In the genomic region with DNA sequence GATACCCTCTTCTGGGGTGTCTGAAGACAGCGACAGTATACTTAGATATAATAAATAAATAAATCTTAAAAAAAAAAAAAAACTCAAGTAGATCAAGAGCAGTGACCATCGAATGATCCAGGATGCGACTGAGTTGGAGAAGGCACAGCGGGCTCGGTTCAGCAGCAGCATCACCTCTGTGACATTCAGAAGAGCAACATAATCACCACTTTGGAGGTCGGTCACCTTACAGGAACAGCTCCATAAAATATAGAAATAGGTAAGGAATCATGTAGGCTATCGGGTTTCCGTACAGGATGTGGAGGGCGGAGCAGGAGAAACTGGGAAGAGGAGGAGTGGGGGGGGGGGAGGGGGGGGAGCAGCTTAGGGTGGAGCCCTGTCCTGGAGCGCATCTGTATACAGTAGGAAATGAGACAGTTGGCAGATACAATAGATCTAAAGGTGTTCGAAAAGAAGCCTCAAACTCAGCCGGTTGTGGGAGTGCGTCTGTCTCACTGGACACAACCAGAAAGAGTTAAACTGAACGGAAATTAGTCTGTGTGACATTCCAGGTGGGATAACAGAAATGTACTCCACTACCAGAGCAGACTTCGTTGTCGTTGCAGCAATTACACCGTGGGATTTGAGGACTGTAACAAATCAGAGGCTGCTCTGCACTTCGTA, we compare ENCODE assay signal across 14 mouse cellular contexts. TPM values are rescaled to one million over a fixed set of nuclear protein-coding genes. Genes with fewer than 3 reads are reported as not detected.
DNase-seq lines count a peak whose midpoint lies in the region; ATAC-seq and TF ChIP-seq lines count a peak whose summit lies in the region.
"Had no signal": no experiment of that assay in that cellular context is flagged by ENCODE, and none has a peak within 500 bp of the region (broad histone marks: within the 10 kb centered on the region; RNA-seq: fewer than 3 reads in every experiment).

No protein-coding gene starts in this region.

- no peaks in the 10 kb centered on the region for H3K27me3 ChIP-seq in heart, embryonic 15.5 days
- no peaks in the 10 kb centered on the region for H3K27me3 ChIP-seq in lung, postnatal 0 days (replicated peaks; ENCODE audit: insufficient read depth, low read length)
- H3K27me3 ChIP-seq in intestine, postnatal 0 days (replicated peaks; ENCODE audit: control insufficient read depth, insufficient read depth, low read length): no peaks in the 10 kb centered on the region
- no peaks in the 10 kb centered on the region for H3K27me3 ChIP-seq in forebrain, embryonic 14.5 days (replicated peaks; ENCODE audit: control insufficient read depth, insufficient read depth, low read length)

- no peak for DNase-seq in heart, adult 11 months
- peak; percentile 9 for DNase-seq in lung, postnatal 0 days (ENCODE audit: low spot score)
- DNase-seq in lung, adult 2 months: no peak
- DNase-seq in testis, postnatal 14 days (ENCODE audit: low spot score): no peak
- no peak for DNase-seq in forebrain, embryonic 14.5 days (ENCODE audit: low spot score)
- DNase-seq: cerebellum, adult 9-10 months; kidney, postnatal 10 days; thymus, postnatal 25 days had no signal

- H3K4me1 ChIP-seq in heart, embryonic 15.5 days (replicated peaks): 0 out of 2 replicates have a peak, but pooled peaks cover 3% of the 10 kb centered on the region
- H3K4me1 ChIP-seq in lung, postnatal 0 days (ENCODE audit: insufficient read depth, low read depth, low read length): no peaks in the 10 kb centered on the region
- peaks cover 8% of the 10 kb centered on the region for H3K4me1 ChIP-seq in lung, adult 2 months (ENCODE audit: control insufficient read depth, insufficient read depth, low read length)
- no peaks in the 10 kb centered on the region for H3K4me1 ChIP-seq in intestine, postnatal 0 days (replicated peaks; ENCODE audit: control insufficient read depth, insufficient read depth, low read length)
- H3K4me1 ChIP-seq in forebrain, embryonic 14.5 days (ENCODE audit: control insufficient read depth, insufficient read depth, low read length): peaks cover 3% of the 10 kb centered on the region; the same call in 1 of the 2 replicates

- no peaks in the 10 kb centered on the region for H3K9me3 ChIP-seq in heart, embryonic 15.5 days (replicated peaks)
- H3K9me3 ChIP-seq in lung, postnatal 0 days (ENCODE audit: low read length): no peaks in the 10 kb centered on the region
- no peaks in the 10 kb centered on the region for H3K9me3 ChIP-seq in intestine, postnatal 0 days (ENCODE audit: control insufficient read depth)
- H3K9me3 ChIP-seq in forebrain, embryonic 14.5 days (replicated peaks; ENCODE audit: control insufficient read depth, low read length): no peaks in the 10 kb centered on the region
- H3K9me3 ChIP-seq: hindbrain, embryonic 10.5 days had no signal

- no peak overlapping the region for H3K9ac ChIP-seq in heart, embryonic 15.5 days
- no peak overlapping the region for H3K9ac ChIP-seq in lung, postnatal 0 days (replicated peaks; ENCODE audit: low read depth)
- H3K9ac ChIP-seq in intestine, postnatal 0 days (ENCODE audit: low read depth, low read length): no peak overlapping the region
- H3K9ac ChIP-seq in forebrain, embryonic 14.5 days (ENCODE audit: low read length): no peak overlapping the region

- no peaks in the 10 kb centered on the region for H3K36me3 ChIP-seq in heart, embryonic 15.5 days
- H3K36me3 ChIP-seq in lung, postnatal 0 days (ENCODE audit: insufficient read depth, low read length): no peaks in the 10 kb centered on the region
- no peaks in the 10 kb centered on the region for H3K36me3 ChIP-seq in intestine, postnatal 0 days (ENCODE audit: control insufficient read depth, insufficient read depth)
- no peaks in the 10 kb centered on the region for H3K36me3 ChIP-seq in forebrain, embryonic 14.5 days (ENCODE audit: control insufficient read depth, insufficient read depth, low read length)
- H3K36me3 ChIP-seq: hindbrain, embryonic 10.5 days had no signal

- ATAC-seq in heart, embryonic 15.5 days (replicated peaks; ENCODE audit: insufficient number of reproducible peaks, insufficient read depth, low FRiP score, low read depth): no peak
- 0 out of 2 replicates have a peak, but pooled peaks have one; percentile 11 for ATAC-seq in lung, postnatal 0 days
- ATAC-seq in intestine, postnatal 0 days: no peak
- no peak for ATAC-seq in megakaryocyte progenitor cell, adult 5-6 weeks (replicated peaks; ENCODE audit: poor library complexity)
- no peak for ATAC-seq in forebrain, embryonic 14.5 days
- ATAC-seq: CD4-positive, CD25-positive, alpha-beta regulatory T cell, adult 4 months had no signal

- no peak for TF ChIP-seq CTCF in lung, postnatal 0 days (IDR thresholded peaks at IDR 0.05)
- no peak for TF ChIP-seq CTCF in lung, adult 2 months (IDR thresholded peaks at IDR 0.05; ENCODE audit: insufficient read depth, low read length)
- no peak for TF ChIP-seq CTCF in intestine, postnatal 0 days (IDR thresholded peaks at IDR 0.05; ENCODE audit: low read depth)

- no peak for TF ChIP-seq EP300 in lung, postnatal 0 days (IDR thresholded peaks at IDR 0.05)

- TF ChIP-seq POLR2A in lung, adult 2 months (IDR thresholded peaks at IDR 0.05; ENCODE audit: borderline replicate concordance, extremely low read depth, low read depth, low read length): no peak

- peak overlapping the region; percentile 48 for H3K4me2 ChIP-seq in heart, embryonic 15.5 days
- peak overlapping the region; percentile 35; the same call in 1 of the 2 replicates for H3K4me2 ChIP-seq in lung, postnatal 0 days (replicated peaks; ENCODE audit: low read depth, low read length)
- H3K4me2 ChIP-seq in intestine, postnatal 0 days (replicated peaks; ENCODE audit: low read depth): peak overlapping the region; percentile 43
- no peak overlapping the region for H3K4me2 ChIP-seq in forebrain, embryonic 14.5 days (ENCODE audit: low read length)

- 41% methylated on average over 18 of the region's 18 CpGs for WGBS in heart, embryonic 15.5 days
- WGBS in lung, postnatal 0 days: 34% methylated on average over 18 of the region's 18 CpGs
- WGBS in lung, adult 2 months: 30% methylated on average over 18 of the region's 18 CpGs
- WGBS in intestine, postnatal 0 days: 41% methylated on average over 18 of the region's 18 CpGs
- WGBS in forebrain, embryonic 14.5 days: 66% methylated on average over 18 of the region's 18 CpGs

- peak overlapping the region; percentile 6; the same call in 1 of the 2 replicates for H3K4me3 ChIP-seq in heart, embryonic 15.5 days
- no peak overlapping the region for H3K4me3 ChIP-seq in lung, postnatal 0 days (ENCODE audit: low read depth, low read length)
- H3K4me3 ChIP-seq in lung, adult 2 months (replicated peaks; ENCODE audit: extremely low read depth, low read depth, low read length): no peak overlapping the region
- no peak overlapping the region for H3K4me3 ChIP-seq in intestine, postnatal 0 days (ENCODE audit: low read depth, low read length)
- no peak overlapping the region for H3K4me3 ChIP-seq in forebrain, embryonic 14.5 days (ENCODE audit: low read depth, low read length)
- H3K4me3 ChIP-seq: hindbrain, embryonic 10.5 days; left cerebral cortex, adult 2 months had no signal

- H3K27ac ChIP-seq in heart, embryonic 15.5 days: no peak overlapping the region
- H3K27ac ChIP-seq in lung, postnatal 0 days (ENCODE audit: low read length): no peak overlapping the region
- no peak overlapping the region for H3K27ac ChIP-seq in intestine, postnatal 0 days (ENCODE audit: low read depth, low read length)
- H3K27ac ChIP-seq in forebrain, embryonic 14.5 days (ENCODE audit: low read depth, low read length): no peak overlapping the region
- H3K27ac ChIP-seq: hindbrain, embryonic 10.5 days; left cerebral cortex, adult 2 months had no signal

RNA-seq across cellular contexts. Expression of a gene that starts 16.7 kb away (rescaled TPM):
- 78.5 and 85.9 TPM in 2 replicates for polyA plus RNA-seq in heart, embryonic 15.5 days (2015; fragmentation: Nextera tagmentation; extraction: Ambion mirVana)
- 61.0 and 67.6 TPM in 2 replicates for polyA plus RNA-seq in lung, postnatal 0 days (2015; fragmentation: Nextera tagmentation; extraction: Ambion mirVana)
- polyA plus RNA-seq in lung, adult 2 months (2012; rRNA removed): 51.7 and 57.9 TPM in 2 replicates
- 41.2 and 45.4 TPM in 2 replicates for polyA plus RNA-seq in intestine, postnatal 0 days (2015; fragmentation: Nextera tagmentation; extraction: Ambion mirVana)
- total RNA-seq in megakaryocyte progenitor cell, adult 5-6 weeks (2015): 103 and 107 TPM in 2 replicates
- 108 and 138 TPM in 2 replicates for total RNA-seq in megakaryocyte progenitor cell, adult 5-6 weeks (2017)
- polyA plus RNA-seq in forebrain, embryonic 14.5 days (2014; fragmentation: Nextera tagmentation; extraction: Ambion mirVana): 188 and 232 TPM in 2 replicates
